Mouse (Mus musculus): Measurements from ENCODE around the gene Sf3b3.
"Not testable (repeated sequence)": the region's sequence is repeated elsewhere in the genome, so short reads cannot be mapped to it uniquely, and the experiment has no call there.

Gene Sf3b3

DNA sequence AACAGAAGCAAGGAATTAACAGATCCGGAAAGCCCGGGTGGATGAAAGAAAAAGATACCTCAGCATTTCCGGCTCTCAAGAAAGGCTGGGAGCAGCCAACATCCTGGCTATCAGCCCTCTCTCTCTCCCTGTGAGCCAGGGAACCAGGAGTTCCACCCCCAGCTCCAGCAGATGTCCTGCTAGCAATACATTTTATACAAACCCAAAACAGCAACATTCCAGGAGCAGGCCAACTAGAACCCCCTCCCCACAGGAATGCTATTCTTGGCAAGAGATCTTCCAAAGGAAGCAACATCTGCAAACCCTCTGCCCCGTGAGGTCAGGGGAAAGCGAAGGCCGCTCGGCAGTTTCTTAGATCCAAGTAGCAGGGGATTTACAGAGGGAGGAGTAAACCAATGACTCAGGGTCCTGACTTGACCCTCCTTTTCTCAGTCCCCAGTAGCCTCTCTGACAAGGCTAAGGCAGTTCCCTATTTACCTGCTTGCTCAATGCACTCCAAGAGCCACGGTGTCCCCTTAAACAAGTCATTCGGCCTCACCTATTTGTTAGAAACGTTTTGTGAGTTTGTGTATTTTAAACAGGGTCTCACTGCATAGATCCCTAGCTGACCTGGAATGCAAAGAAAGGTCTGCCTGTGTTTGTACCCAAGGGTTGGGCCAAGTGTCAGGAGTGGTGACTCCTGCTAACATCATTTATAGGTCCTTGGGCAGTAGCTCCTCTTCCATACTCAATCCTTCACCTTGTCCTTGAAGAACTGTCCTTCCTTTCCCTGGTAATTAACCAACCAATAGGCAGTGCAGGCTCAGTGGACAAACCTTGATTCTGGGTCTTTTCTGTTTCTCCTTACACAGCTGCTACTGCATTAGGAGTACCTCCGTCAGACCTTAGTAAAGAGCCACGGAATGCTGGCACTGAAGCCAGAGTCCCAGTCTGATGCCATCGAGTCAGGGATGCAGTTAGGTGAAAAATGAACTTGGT is 37.8 kb downstream of the Sf3b3 start:
- peak; percentile 14 for DNase-seq (ENCODE audit: low read depth, low spot score)

DNA sequence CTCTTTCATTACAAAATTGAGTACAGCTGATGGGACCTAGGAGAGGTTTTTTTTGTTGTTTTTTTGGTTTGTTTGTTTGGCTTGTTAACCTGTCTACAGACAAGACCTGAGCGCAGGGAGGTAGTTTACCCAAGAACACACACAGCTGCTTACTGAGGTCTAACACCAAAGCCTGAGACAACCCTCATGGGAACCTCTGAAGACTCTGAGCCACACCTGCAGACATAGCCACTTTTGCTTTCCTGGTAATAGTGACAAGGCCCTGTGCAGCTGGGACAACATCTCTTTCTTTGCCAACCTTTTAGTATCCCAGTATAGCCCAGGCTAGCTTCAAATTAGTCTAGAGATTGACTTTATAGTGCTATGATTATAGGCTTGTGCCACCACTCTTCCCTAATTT is 40.4 kb downstream of the Sf3b3 start:
- DNase-seq (ENCODE audit: low read depth, low spot score), result no peak

DNA sequence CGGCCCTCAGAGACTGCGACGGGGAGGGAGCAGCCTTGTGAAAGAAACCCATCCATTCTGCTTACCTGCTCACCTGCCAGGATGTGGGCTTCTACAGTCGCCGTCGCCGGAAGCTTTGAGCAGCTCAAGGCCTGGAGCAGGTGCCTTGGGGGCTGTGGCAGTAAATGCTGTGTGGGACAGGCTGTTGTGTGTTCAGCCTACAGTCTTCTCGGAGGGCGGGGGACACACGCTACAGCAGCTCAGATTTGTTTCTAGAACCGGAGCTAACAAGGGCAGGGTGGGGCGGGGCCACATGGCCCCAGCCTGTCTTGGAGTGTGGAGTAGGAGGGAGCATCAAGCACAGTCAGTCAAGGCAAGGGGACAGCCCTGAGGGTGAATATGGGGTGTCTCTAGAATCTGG is 40.9 kb downstream of the Sf3b3 start, which contains the start of gene Il34:
Gene Il34 (minus strand): TSS at position 256 of the 400 bp plus-strand sequence.
- DNase-seq (ENCODE audit: low read depth, low spot score), result no peak

DNA sequence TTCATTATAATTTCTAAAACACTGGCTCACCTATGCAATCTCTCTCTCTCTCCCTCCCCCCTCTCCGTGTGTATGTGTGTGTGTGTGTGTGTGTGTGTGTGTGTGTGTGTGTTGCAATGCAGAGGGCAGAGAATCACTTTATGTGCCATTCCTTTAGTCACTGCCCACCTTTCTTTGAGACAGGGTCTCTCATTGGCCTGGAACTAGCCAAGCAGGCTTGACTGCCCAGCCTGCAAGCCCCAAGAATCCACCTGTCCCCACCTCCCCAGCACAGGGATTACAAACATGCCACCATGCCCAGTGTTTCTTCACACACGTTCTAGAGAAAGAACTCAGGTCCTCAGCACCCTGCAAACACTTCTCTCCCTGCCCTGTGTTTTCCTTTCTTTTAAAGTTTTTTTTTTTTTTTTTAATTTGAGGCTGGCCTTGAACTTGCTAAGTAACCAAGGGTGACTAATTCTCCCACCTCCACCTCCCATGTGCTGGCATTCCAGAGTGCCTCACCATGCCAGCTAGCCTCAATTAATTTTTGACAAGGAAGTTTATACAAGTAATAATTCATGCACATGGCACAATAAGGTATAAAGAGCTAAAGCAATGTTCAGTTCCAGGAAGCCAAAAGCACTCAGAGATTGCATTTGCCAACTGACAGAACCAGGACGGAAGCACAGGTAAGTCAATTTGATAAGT is 41.6 kb downstream of the Sf3b3 start:
- DNase-seq (ENCODE audit: low read depth, low spot score), result no peak

DNA sequence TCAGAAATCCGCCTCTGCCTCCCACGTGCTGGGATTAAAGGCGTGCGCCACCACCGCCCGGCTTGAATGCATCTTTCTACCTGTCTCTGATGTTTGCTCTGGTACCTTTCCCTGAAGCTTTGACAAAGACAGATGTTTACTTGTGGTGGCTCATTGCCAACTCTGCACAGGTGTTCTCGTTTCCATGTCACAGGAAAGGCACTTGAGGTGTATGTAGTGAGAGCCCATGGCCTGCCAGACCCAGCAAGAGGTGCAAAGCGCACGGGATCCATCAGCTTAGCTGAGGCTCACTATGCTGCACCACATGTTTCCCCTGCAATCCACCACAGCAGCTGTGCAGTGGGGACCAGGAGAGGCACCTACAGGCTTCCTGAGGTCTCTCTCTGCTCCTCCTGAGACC is 42.7 kb downstream of the Sf3b3 start:
- DNase-seq (ENCODE audit: low read depth, low spot score), result no peak

DNA sequence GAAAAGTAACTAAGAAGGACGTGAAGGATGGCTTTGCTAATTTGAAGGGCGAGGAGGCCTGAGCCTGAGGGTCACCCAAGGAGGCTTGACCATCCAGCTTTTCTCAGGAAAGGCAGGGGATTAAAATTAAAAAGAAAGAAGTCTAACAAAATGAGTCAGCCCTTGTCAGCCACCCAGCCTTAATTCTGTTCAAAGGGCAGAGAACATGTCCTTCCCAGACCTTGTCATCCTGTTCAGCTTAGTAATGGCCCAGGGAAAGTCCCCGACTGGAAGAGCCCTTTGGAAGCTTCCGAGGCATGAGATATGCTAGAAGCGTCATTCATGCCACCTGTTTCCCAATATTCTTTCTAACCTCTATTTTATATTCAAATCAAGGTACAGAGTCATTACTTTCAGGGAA is 43.6 kb downstream of the Sf3b3 start:
- no peak for DNase-seq (ENCODE audit: low read depth, low spot score)

DNA sequence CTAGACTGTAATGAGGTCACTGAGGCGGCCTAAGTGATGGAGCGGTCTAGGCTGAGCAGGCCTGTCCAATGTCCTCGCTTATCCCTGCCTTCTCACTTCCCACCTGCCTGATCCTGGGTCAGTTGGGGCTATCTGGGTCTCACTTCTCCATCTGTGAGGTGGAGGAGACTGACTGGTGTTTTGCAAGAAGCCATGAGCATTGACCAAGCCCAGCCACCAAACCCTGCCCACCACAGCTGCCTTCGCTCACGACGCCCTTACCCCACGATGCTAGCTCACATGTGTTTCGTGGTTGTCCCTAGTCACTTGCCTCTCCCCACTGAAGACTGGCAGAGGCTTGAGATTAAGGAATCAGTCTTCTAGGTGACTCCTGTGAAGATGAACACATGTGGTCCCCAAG is 49.5 kb downstream of the Sf3b3 start:
- DNase-seq (ENCODE audit: low read depth, low spot score), result no peak

DNA sequence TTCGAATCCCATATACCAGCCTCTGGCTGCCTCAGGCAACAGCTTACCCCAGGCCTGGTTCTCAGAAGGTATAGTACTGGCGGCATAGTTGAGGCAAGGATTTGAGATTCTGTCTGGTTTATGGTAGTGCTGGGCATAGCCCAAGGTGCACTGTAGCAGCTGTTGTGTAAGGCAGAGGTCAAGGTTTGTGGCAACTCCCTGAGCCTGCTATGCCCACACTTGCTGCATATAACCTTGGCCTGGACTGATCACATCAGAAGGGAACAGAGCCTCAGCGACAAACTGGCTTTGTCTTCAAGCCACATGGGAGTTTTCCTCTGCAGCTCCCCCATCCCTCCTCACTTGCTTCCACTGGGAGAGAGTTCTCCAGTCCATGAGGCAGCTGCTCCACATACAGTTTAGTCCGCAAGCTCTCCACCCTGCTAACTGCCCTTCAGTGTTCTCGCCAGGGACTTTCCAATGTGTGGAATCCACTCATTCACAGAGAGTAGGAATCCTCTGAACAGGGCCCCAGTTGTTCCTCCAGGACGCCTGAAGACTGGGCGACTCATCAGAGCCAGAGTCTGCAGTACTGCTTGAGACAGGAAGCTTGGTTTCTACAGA is 52.1 kb downstream of the Sf3b3 start:
- DNase-seq (ENCODE audit: low read depth, low spot score), result no peak

DNA sequence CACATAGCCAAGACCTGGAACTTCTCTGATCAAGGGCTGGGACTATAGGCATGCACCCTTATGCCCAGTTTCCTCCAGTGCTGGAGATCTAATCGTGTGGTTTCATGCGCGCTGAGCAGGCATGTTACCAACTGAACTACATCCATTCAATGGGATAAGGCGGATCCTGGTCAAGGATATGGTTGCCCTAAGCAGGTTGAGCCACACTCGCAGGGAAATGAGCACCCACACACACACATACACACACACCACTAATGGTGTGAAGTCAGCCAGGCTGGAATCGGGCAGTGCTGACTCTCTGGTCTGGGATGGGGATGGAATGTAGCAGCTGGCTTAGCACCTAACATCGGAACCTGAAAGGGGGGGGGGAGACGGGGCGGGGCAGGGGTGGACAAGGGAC is 52.7 kb downstream of the Sf3b3 start:
- no peak for DNase-seq (ENCODE audit: low read depth, low spot score)

DNA sequence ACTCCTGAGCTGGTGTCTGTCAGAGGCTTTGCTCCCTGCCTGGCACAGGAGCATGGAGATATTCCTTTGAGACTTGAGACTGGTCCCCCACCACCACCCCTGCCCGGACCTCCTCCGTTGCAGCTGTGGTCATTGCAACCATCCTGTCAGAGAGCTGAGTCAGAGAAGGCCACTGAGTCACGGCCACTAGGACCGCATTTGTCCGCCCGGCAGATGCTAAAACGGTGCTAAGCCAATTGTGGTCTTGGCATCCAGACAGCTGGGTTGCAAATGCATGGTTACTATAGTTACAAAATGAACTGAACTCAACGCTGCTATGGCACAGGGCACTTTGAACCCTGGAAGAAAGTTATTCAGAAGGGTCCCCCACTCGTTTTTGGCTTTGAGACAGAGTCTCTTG is 53.1 kb downstream of the Sf3b3 start:
- DNase-seq (ENCODE audit: low read depth, low spot score), result no peak

DNA sequence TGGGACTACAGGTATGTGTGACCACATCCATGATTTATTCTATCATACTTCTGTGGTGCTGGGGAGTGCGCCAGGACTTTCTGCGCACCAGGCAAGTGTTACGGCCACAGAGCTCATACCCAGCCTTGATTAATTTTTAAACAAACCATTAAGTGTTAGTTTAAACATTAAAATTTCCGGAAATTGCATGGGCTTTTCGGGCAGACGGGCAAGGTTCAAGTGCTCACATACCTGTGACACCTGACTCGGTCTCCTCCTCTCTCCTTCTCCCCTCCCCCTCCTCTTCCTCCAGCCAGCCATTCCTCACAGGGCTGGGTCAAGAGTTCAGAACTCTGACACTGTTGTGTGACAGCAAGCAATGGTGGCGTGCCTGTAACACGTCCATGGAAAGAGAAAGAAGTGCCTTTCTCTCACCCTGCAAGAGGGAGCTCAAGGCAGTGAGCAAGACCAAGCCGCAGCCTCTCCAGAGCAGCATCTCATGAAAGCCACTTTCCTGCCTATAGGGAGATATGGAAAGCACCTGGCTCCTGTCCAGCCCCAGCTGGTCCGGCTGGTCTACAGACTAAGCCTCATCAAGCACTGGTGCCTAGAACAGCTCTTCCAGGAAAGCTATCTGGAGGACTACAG is 53.9 kb downstream of the Sf3b3 start:
- DNase-seq (ENCODE audit: low read depth, low spot score), result no peak

DNA sequence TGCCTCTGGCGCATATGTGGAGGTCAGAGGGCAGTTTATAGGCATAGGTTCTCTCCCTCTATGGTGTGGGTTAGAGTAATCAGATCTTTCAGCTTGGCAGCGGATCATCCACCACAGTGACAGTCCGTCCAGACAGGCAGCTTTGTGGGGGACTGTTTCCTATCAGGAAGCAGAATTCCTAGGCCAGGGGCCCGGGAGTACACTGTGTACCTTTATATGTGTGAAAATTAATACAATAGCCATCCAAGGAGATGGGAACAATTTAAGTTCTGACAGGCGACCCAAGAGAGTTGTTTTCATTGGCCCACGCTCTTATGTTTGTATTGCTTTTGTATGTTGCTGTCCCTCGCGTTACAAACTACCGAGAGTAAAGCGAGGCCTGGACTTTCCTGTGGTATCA is 55.4 kb downstream of the Sf3b3 start:
- no peak for DNase-seq (ENCODE audit: low read depth, low spot score)

DNA sequence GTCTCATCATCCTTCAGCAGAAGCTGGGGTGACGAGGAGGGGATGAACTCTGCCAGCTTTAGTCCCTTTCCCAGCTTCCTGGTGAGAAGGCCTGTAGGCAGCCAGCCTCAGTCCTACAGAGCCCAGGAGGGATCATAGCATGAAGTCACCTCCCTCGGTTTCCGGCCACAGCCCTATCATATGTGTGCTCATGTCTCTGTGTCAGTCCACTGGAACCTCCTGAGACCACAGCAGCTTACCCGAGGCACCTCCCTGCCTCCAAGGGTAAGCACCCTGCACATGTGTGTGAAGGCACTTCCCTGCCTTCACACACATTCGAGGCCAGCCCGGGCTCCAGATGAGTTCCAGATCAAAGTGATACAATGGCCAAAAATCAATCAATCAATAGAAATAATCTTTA is 56.3 kb downstream of the Sf3b3 start:
- no peak for DNase-seq (ENCODE audit: low read depth, low spot score)

DNA sequence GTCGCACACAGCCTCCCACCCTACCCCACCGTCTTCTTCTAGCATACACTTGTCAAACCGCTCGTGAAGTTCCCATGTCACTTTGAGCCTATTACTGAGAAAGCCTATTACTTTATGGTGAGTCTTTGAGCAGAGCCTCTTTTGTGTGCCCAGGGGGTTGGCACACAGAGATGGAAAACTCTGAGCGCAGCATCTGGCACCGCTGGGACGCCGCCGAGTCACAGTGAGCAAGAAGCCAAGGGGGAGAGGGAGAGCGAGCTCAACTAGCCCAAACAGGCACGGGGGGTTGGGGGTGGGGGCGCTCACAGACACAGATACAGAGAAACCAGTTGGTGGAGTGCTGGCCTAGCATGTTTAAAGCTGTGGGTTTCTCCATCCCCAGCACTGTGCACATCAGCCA is 57.0 kb downstream of the Sf3b3 start:
- no peak for DNase-seq (ENCODE audit: low read depth, low spot score)

DNA sequence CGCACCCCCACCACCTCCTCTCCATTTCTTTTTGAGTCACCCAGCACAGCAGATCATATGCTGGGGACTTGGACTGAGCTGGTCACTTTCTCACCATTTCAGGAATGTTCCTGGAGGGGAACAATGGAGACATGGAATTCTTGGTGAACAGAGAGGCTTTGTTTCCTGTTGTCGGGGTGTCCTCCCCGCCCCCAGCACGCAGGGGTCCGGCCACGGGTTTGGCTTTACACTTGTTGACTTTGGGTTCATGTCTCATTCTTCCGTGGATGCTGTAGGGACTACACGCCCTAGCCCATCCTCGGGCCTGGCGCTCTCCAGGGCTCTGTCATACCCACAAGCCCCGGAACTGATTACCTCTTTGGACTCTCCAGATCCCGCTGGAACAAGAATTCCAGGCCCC is 57.6 kb downstream of the Sf3b3 start:
- DNase-seq (ENCODE audit: low read depth, low spot score), result no peak

DNA sequence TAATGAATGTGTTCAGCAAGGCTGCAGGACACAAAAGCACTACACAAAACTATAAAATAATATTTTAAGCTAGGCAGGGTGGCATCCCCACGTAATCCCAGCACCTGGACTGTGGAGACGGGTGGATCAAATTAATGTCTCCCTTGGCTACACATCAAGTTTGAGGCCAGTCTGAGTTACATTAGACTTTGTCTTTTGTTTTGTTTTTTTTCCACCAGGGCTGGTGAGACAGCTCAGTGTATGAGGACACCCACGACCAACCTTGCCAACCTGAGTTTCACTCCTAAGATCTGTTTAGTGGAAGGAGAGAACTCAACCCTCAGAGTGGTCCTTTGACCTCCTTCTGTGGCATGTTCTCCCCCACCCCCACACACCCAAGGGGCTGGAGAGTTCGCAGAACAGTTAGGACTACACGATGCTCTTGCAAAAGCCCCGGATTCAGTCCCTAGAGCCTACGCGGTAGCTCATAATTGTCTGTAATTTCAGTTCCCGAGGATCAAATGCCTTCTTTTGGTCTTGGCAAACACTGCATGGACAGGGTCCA is 59.1 kb downstream of the Sf3b3 start:
- DNase-seq (ENCODE audit: low read depth, low spot score), result no peak

DNA sequence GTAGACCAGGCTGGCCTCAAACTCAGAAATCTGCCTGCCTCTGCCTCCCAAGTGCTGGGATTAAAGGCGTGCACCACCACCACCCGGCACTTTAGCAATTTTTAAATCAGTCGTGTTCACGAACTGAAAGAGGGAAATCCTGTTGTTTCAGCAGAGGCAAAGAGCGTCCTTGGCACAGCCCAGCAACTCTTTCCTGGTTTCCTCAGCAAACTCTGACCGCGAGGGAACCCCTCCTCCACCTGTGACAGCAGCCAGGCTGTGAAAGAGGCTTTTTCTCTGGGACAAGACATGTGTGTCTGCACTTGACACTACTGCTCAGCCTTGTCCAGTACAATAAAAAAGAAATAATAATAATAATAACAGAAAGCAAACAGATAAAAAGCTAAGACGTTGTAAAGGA is 59.7 kb downstream of the Sf3b3 start:
- DNase-seq (ENCODE audit: low read depth, low spot score), result no peak

DNA sequence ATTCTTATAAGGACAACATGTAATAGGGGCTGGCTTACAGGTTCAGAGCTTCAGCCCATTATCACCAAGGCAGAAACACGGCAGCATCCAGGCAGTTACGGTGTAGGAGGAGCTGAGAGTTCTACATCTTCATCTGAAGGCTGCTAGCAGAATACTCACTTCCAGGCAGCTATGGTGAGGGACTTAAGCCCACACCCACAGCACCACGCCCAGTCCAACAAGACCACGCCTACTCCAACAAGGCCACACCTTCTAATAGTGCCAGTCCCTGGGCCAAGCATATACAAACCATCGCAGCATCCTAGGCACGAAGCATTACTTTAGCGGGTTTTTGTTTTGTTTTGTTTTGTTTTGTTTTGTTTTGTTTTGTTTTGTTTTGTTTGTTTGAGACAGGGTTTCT is 60.1 kb downstream of the Sf3b3 start:
- DNase-seq (ENCODE audit: low read depth, low spot score), result not testable (repeated sequence)

DNA sequence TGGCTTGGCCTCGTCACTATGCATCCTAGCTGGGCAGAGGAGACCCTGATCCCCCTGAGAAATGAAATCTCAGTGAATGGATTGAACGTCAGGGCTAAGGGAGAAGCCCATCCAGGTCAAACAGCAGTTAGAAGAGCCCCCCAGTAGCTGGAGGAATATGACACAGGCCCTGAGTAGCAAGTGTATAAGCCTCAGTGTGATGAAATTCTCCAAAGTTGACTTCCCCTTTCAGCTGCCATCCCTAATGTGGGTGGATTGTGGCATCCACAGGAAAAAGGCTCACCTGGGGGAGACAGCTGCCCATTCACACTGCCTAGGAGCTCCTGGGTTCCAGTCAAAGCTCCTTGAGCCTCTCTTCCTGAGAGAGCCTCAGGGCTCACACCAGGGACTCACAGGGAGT is 61.2 kb downstream of the Sf3b3 start:
- DNase-seq (ENCODE audit: low read depth, low spot score), result no peak

DNA sequence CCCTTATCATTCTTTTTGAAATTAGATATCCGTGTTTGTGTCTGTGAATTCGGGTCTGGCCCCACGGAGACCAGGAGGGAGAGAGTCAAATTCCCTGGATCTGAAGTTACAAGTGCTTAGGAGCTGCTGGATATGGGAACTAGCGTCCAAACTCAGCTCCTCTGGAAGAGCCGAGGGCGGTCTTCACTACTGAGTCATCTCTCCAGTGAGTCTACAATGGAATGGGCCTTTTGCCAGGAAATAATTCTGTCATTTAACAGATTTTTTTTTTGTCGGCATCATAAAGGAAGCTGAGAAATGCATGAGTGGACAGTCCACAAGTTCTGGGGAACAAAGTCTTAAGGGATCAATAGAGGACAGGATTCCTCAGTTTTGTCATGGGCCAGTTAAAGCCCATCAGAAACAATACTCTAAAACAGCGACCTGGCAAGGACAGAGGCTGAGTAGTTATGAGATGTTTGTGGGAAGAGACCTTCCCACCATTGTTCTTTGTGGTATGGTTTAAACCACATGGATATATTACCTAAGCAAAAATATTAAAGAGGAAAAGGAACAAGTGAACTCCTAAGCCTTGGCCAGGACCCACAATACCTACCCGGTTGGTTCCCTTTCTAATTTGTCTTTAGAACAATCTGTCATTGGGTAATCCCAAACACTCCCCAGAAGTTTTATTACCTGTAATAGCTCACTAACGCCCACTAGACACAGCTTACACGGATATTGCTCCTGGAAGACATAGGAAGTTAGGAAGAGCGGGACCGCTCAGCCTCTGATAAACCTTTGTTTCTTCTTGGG is 66.5 kb downstream of the Sf3b3 start:
- no peak for DNase-seq (ENCODE audit: low read depth, low spot score)

DNA sequence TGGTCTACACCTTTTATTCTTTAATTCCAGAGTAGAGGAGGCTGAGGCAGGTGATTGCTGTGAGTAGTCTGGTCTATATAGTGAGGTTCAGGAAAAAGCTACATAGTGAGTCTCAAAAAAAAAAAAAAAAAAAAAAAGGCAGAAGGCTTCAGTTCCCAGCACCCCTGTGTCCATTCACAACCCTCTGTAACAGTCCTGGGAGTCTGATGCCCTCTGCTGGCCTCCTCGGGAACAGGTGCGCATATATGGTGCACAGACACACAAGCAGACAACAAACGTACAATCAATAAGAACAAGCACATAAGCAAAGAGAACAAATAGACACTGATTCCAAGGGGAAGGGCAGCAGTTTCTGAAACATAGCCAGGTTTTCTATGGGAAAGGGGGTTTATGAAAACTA is 70.3 kb downstream of the Sf3b3 start:
- no peak for DNase-seq (ENCODE audit: low read depth, low spot score)

All from embryo, embryonic 11.5 days (tissue).